In genomic region chr15:102235371-102236027, GRCm38 (mm10) we compare ENCODE assay signal across 10 mouse cellular contexts. TPM values are rescaled to one million over a fixed set of nuclear protein-coding genes. Genes with fewer than 3 reads are reported as not detected.
DNase-seq lines count a peak whose midpoint lies in the region; ATAC-seq and TF ChIP-seq lines count a peak whose summit lies in the region.
"Had no signal": no experiment of that assay in that cellular context is flagged by ENCODE, and none has a peak within 500 bp of the region (broad histone marks: within the 10 kb centered on the region; RNA-seq: fewer than 3 reads in every experiment).

No protein-coding gene starts in this region.

- peaks cover 69% of the 10 kb centered on the region for H3K4me1 ChIP-seq in G1E (ENCODE audit: insufficient read depth, low read depth, low read length)
- peaks cover 33% of the 10 kb centered on the region for H3K4me1 ChIP-seq in liver, embryonic 16.5 days (ENCODE audit: control insufficient read depth, low read depth, low read length)

- WGBS in liver, embryonic 16.5 days (ENCODE audit: insufficient replicate concordance): 30% methylated on average over 21 of the region's 21 CpGs

- TF ChIP-seq CTCF in G1E (IDR thresholded peaks at IDR 0.05; ENCODE audit: low read depth, low read length): no peak

- H3K27me3 ChIP-seq in G1E (ENCODE audit: insufficient read depth, low read length): peaks cover 25% of the 10 kb centered on the region
- no peaks in the 10 kb centered on the region; the same call in 1 of the 2 replicates for H3K27me3 ChIP-seq in liver, embryonic 16.5 days (ENCODE audit: control insufficient read depth, insufficient read depth, low read depth, low read length)

- no peaks in the 10 kb centered on the region for H3K9me3 ChIP-seq in G1E (replicated peaks)
- H3K9me3 ChIP-seq in liver, embryonic 16.5 days (replicated peaks; ENCODE audit: control insufficient read depth, low read length): no peaks in the 10 kb centered on the region

- DNase-seq in heart, adult 11 months: peak; percentile 97
- no peak for DNase-seq in heart, postnatal 4 days
- no peak for DNase-seq in G1E (ENCODE audit: low spot score)
- DNase-seq in heart, postnatal 36 days: peak; percentile 38 to 42
- DNase-seq in cerebellum, postnatal 10 days: no peak
- DNase-seq in left cerebral cortex, postnatal 14 days (ENCODE audit: low spot score in 2 of 2): no peak
- no peak for DNase-seq in adrenal gland, adult 2 months

- no peak overlapping the region for H3K27ac ChIP-seq in liver, embryonic 16.5 days (ENCODE audit: low read length)

- intact Hi-C loops in heart, postnatal 36 days (cut with DNase I): no loop called here
- intact Hi-C loops in left cerebral cortex, postnatal 14 days (cut with DNase I): no loop called here

- no peak for ATAC-seq in G1E (ENCODE audit: extremely low read depth, insufficient number of reproducible peaks, low FRiP score, poor library complexity, severe bottlenecking)
- ATAC-seq in liver, embryonic 16.5 days (ENCODE audit: low read depth): no peak

- H3K4me2 ChIP-seq in liver, embryonic 16.5 days (ENCODE audit: low read depth, low read length): peak overlapping the region; percentile 21; the same call in 1 of the 2 replicates

- H3K9ac ChIP-seq in liver, embryonic 16.5 days (ENCODE audit: low read depth, low read length): no peak overlapping the region

- no peaks in the 10 kb centered on the region for H3K36me3 ChIP-seq in G1E (replicated peaks)
- H3K36me3 ChIP-seq in liver, embryonic 16.5 days (ENCODE audit: control insufficient read depth, insufficient read depth): no peaks in the 10 kb centered on the region

- peak overlapping the region; percentile 60; the same call in 1 of the 2 replicates for H3K4me3 ChIP-seq in G1E (ENCODE audit: low read depth, low read length)
- no peak overlapping the region for H3K4me3 ChIP-seq in liver, embryonic 16.5 days (ENCODE audit: low read depth, low read length)

RNA-seq across cellular contexts. Expression of gene Itgb7, which starts 3.8 kb away (rescaled TPM):
- 1 to 10 TPM in 1 of 2 experiments, under 1 TPM in 1; 0.98 to 1.0 TPM for total RNA-seq in heart, postnatal 4 days (2021)
- total RNA-seq in G1E (2014; fragmentation: Nextera tagmentation) (23.7 and 26.6 TPM in 2 replicates), G1E (2017) (80.9 and 83.5 TPM in 2 replicates)
- polyA plus RNA-seq in G1E (2012): 22.1 and 27.2 TPM in 2 replicates
- 1 to 10 TPM; 1.6 to 1.8 TPM for total RNA-seq in heart, postnatal 36 days (2021)
- 5.5 and 5.6 TPM in 2 replicates for polyA plus RNA-seq in liver, embryonic 16.5 days (2015; fragmentation: Nextera tagmentation; extraction: Ambion mirVana)
- total RNA-seq in left cerebral cortex, postnatal 14 days (2021): 1 to 10 TPM in 1 of 2 experiments, under 1 TPM in 1; 0.99 to 1.2 TPM
- total RNA-seq in adrenal gland, adult 2 months (2021): 1 to 10 TPM; 2.0 to 4.7 TPM
- polyA plus RNA-seq in adrenal gland, adult 2 months (2012; rRNA removed): 2.3 and 2.4 TPM in 2 replicates

RNA-seq across cellular contexts. Expression of gene Rarg, which starts 21.8 kb away (rescaled TPM):
- 10 to 100 TPM; 12.9 to 16.6 TPM for total RNA-seq in heart, postnatal 4 days (2021)
- total RNA-seq in G1E (2014; fragmentation: Nextera tagmentation): 2.6 and 3.4 TPM in 2 replicates
- total RNA-seq in G1E (2017): 1.0 and 1.9 TPM in 2 replicates
- polyA plus RNA-seq in G1E (2012): 1.8 and 2.2 TPM in 2 replicates
- 10 to 100 TPM; 20.0 to 21.9 TPM for total RNA-seq in heart, postnatal 36 days (2021)
- polyA plus RNA-seq in liver, embryonic 16.5 days (2015; fragmentation: Nextera tagmentation; extraction: Ambion mirVana): 2.4 and 2.5 TPM in 2 replicates
- total RNA-seq in left cerebral cortex, postnatal 14 days (2021): 1 to 10 TPM; 8.3 to 9.4 TPM
- 10 to 100 TPM; 21.0 to 35.8 TPM for total RNA-seq in adrenal gland, adult 2 months (2021)
- polyA plus RNA-seq in adrenal gland, adult 2 months (2012; rRNA removed): 29.9 and 32.4 TPM in 2 replicates

RNA-seq across cellular contexts. Expression of gene Csad, which starts 31.0 kb away (rescaled TPM):
- total RNA-seq in heart, postnatal 4 days (2021): 10 to 100 TPM; 26.8 to 29.9 TPM
- 2.1 and 11.9 TPM in 2 replicates for total RNA-seq in G1E (2014; fragmentation: Nextera tagmentation)
- 4.2 and 4.9 TPM in 2 replicates for total RNA-seq in G1E (2017)
- 3.1 and 4.2 TPM in 2 replicates for polyA plus RNA-seq in G1E (2012)
- 10 to 100 TPM; 15.8 to 16.2 TPM for total RNA-seq in heart, postnatal 36 days (2021)
- 53.0 and 60.2 TPM in 2 replicates for polyA plus RNA-seq in liver, embryonic 16.5 days (2015; fragmentation: Nextera tagmentation; extraction: Ambion mirVana)
- total RNA-seq in left cerebral cortex, postnatal 14 days (2021): 10 to 100 TPM; 29.7 to 30.4 TPM
- 100 to 1,000 TPM in 1 of 2 experiments, 10 to 100 TPM in 1; 71.2 to 106 TPM for total RNA-seq in adrenal gland, adult 2 months (2021)
- polyA plus RNA-seq in adrenal gland, adult 2 months (2012; rRNA removed): 128 and 216 TPM in 2 replicates

RNA-seq across cellular contexts. Expression of gene Zfp740, which starts 32.5 kb away (rescaled TPM):
- total RNA-seq in heart, postnatal 4 days (2021): 10 to 100 TPM; 45.3 to 49.4 TPM
- total RNA-seq in G1E (2014; fragmentation: Nextera tagmentation) (42.5 and 64.5 TPM in 2 replicates), G1E (2017) (34.8 and 35.3 TPM in 2 replicates)
- 12.9 and 18.2 TPM in 2 replicates for polyA plus RNA-seq in G1E (2012)
- 10 to 100 TPM; 32.2 to 35.9 TPM for total RNA-seq in heart, postnatal 36 days (2021)
- 16.3 and 17.1 TPM in 2 replicates for polyA plus RNA-seq in liver, embryonic 16.5 days (2015; fragmentation: Nextera tagmentation; extraction: Ambion mirVana)
- 10 to 100 TPM; 55.2 to 61.6 TPM for total RNA-seq in left cerebral cortex, postnatal 14 days (2021)
- 10 to 100 TPM; 48.6 to 60.7 TPM for total RNA-seq in adrenal gland, adult 2 months (2021)
- 13.9 and 14.4 TPM in 2 replicates for polyA plus RNA-seq in adrenal gland, adult 2 months (2012; rRNA removed)

RNA-seq across cellular contexts. Expression of gene Gm9918, which starts 34.9 kb away (rescaled TPM):
- not detected for total RNA-seq in heart, postnatal 4 days (2021)
- not detected in 2 replicates for total RNA-seq in G1E (2014; fragmentation: Nextera tagmentation)
- total RNA-seq in G1E (2017): 0.12 and 0.44 TPM in 2 replicates
- polyA plus RNA-seq in G1E (2012): not detected in 2 replicates
- total RNA-seq in heart, postnatal 36 days (2021): not detected
- not detected in 2 replicates for polyA plus RNA-seq in liver, embryonic 16.5 days (2015; fragmentation: Nextera tagmentation; extraction: Ambion mirVana)
- total RNA-seq in left cerebral cortex, postnatal 14 days (2021): not detected
- not detected for total RNA-seq in adrenal gland, adult 2 months (2021)
- 0.47 and 0.87 TPM in 2 replicates for polyA plus RNA-seq in adrenal gland, adult 2 months (2012; rRNA removed)
- total RNA-seq: hematopoietic stem cell, adult 5-6 weeks; MEL had no signal

Comparison
In these comparisons a context has a peak if more than half of its experiments do, and no peak if none do; other contexts are left out.
1. DNase-seq: peak in heart, adult 11 months (single experiment) and heart, postnatal 36 days (2 of 2); none in heart, postnatal 4 days (single experiment), G1E (single experiment), cerebellum, postnatal 10 days (0 of 2), left cerebral cortex, postnatal 14 days (0 of 2) and adrenal gland, adult 2 months (single experiment).
2. RNA of gene Itgb7, which starts 3.8 kb away (total RNA-seq): 23.7 to 83.5 TPM in G1E; 2.0 to 4.7 TPM in adrenal gland, adult 2 months, 1.6 to 1.8 TPM in heart, postnatal 36 days, 0.99 to 1.2 TPM in left cerebral cortex, postnatal 14 days and 0.98 to 1.0 TPM in heart, postnatal 4 days; every median in the first group is over 4 times any median in the second.